Mouse (Mus musculus) G1E (cell line): Measurements from ENCODE around the gene Grsf1.

ENCODE experiments used
- CTCF ChIP-seq: IDR thresholded peaks from 2 replicates; pipeline ENCODE4 v1.5.1; 2012; ENCODE audit warnings: low read depth, low read length, inconsistent platforms, mixed read lengths
- GATA1 ChIP-seq: IDR thresholded peaks from 2 replicates; pipeline ENCODE4 v1.6.1; 2012; ENCODE audit warnings: borderline replicate concordance, low read length, inconsistent platforms, mixed read lengths
- POLR2AphosphoS5 ChIP-seq: IDR thresholded peaks from 2 replicates; pipeline ENCODE4 v1.6.1; 2012; ENCODE audit warnings: low read depth, low read length, inconsistent platforms; ENCODE audit not compliant: insufficient replicate concordance
- TAL1 ChIP-seq: conservative IDR thresholded peaks from 2 replicates; pipeline ENCODE4 v1.6.1; 2012; ENCODE audit warnings: low read depth, low read length, inconsistent platforms, mixed read lengths

- TF ChIP-seq CTCF (no peak), TAL1 (no peak), GATA1 (no peak), POLR2AphosphoS5 (no peak)
Observed at GRCm38 (mm10) chr5:88711618-88712224, 35.8 kb upstream of the Grsf1 start.
